Mouse (Mus musculus) granulocyte monocyte progenitor cell, adult 5-6 weeks (primary cell): ENCODE measurements around the gene Scg2. TPM values are rescaled to one million over a fixed set of nuclear protein-coding genes. Genes with fewer than 3 reads are reported as not detected.

Experiments used
- ATAC-seq: replicated peaks from 2 replicates; pipeline ENCODE4 v1.8.0; 2016; ENCODE audit warnings: mild to moderate bottlenecking, moderate TSS enrichment, inconsistent platforms; ENCODE audit not compliant: poor library complexity, severe bottlenecking
- total RNA-seq, 2 experiments: library from RNA; stranded (forward) in 1 of 2; stranded (reverse) in 1 of 2; fragments of 200-712, 200-1000 nt in 1 of 2; fragments of >200 nt in 1 of 2; fragmentation: Nextera tagmentation in 1 of 2; gene quantifications; 2 replicates each; pipeline ENCODE4 v1.2.3; 2014 to 2017

Gene Scg2
- total RNA-seq (2014; fragmentation: Nextera tagmentation) (not detected in 2 replicates), total RNA-seq (2017) (not detected in 2 replicates)

GRCm38 (mm10) chr1:79439609-79440308, at the start of gene Scg2:
Gene Scg2 (minus strand): TSS chr1:79440120.
- peak; percentile 84 for ATAC-seq

GRCm38 (mm10) chr1:79485546-79485945, 45.6 kb upstream of the Scg2 start:
- no peak for ATAC-seq

GRCm38 (mm10) chr1:79470856-79471255, 30.9 kb upstream of the Scg2 start:
- ATAC-seq, result no peak

GRCm38 (mm10) chr1:79469871-79470270, 30.0 kb upstream of the Scg2 start:
- ATAC-seq, result no peak

- ATAC-seq, result no peak
Measured at GRCm38 (mm10) chr1:79466585-79466984, 26.7 kb upstream of the Scg2 start.

- no peak for ATAC-seq
Measured at GRCm38 (mm10) chr1:79458558-79458957, 18.6 kb upstream of the Scg2 start.

GRCm38 (mm10) chr1:79454164-79454563, 14.2 kb upstream of the Scg2 start:
- no peak for ATAC-seq

- no peak for ATAC-seq
Measured at GRCm38 (mm10) chr1:79452339-79452738, 12.4 kb upstream of the Scg2 start.

GRCm38 (mm10) chr1:79450343-79451021, 10.6 kb upstream of the Scg2 start:
- ATAC-seq, result no peak

- no peak for ATAC-seq
Measured at GRCm38 (mm10) chr1:79449943-79450342, 10.0 kb upstream of the Scg2 start.

GRCm38 (mm10) chr1:79445586-79445985, 5.7 kb upstream of the Scg2 start:
- ATAC-seq, result no peak

- ATAC-seq, result no peak
Measured at GRCm38 (mm10) chr1:79437755-79438154, 2.2 kb downstream of the Scg2 start.

- ATAC-seq, result no peak
Measured at GRCm38 (mm10) chr1:79436671-79437070, 3.2 kb downstream of the Scg2 start.

GRCm38 (mm10) chr1:79429058-79429457, 10.9 kb downstream of the Scg2 start:
- ATAC-seq, result no peak

- no peak for ATAC-seq
Measured at GRCm38 (mm10) chr1:79415496-79415895, 24.4 kb downstream of the Scg2 start.

- ATAC-seq, result no peak
Measured at GRCm38 (mm10) chr1:79406337-79406942, 33.5 kb downstream of the Scg2 start.

GRCm38 (mm10) chr1:79401090-79402012, 38.6 kb downstream of the Scg2 start:
- no peak for ATAC-seq

GRCm38 (mm10) chr1:79400284-79400683, 39.6 kb downstream of the Scg2 start:
- no peak for ATAC-seq
